Mouse (Mus musculus): ENCODE measurements at regions not wholly inside any gene's neighbourhood (a gene's known extent, or its start where the extent isn't known, plus 50 kb on each side); places are given as distances from the start of the nearest gene placed in this dataset.
A peak's percentile ranks its signal among the peaks of the same experiment; 100 is the strongest.

GRCm38 (mm10) chr4:55805255-55806051 is 273.2 kb upstream of the Klf4 start:
- no peak for DNase-seq

- no peak for DNase-seq
These were observed 269.8 kb upstream of the Klf4 start for GRCm38 (mm10) chr4:55802101-55802500.

GRCm38 (mm10) chr4:55798099-55798498 is 265.8 kb upstream of the Klf4 start:
- no peak for DNase-seq

- DNase-seq: peak; percentile 12 to 57
These were observed 249.1 kb upstream of the Klf4 start for GRCm38 (mm10) chr4:55781329-55781847.

- DNase-seq: no peak
These were observed 247.3 kb upstream of the Klf4 start for GRCm38 (mm10) chr4:55779581-55779980.

- no peak for DNase-seq
These were observed 243.6 kb upstream of the Klf4 start for GRCm38 (mm10) chr4:55775858-55776257.

GRCm38 (mm10) chr4:55774571-55774970 is 242.3 kb upstream of the Klf4 start:
- DNase-seq: peak; percentile 48 to 72

GRCm38 (mm10) chr4:55769656-55770055 is 237.4 kb upstream of the Klf4 start:
- no peak for DNase-seq

GRCm38 (mm10) chr4:55768325-55768724 is 236.1 kb upstream of the Klf4 start:
- no peak for DNase-seq

GRCm38 (mm10) chr4:55767133-55767532 is 234.9 kb upstream of the Klf4 start:
- DNase-seq: no peak

- no peak for DNase-seq
These were observed 233.5 kb upstream of the Klf4 start for GRCm38 (mm10) chr4:55765780-55766179.

GRCm38 (mm10) chr4:55763112-55763511 is 230.8 kb upstream of the Klf4 start:
- DNase-seq: no peak

GRCm38 (mm10) chr4:55762389-55762788 is 230.1 kb upstream of the Klf4 start:
- no peak for DNase-seq

- DNase-seq: no peak
These were observed 225.1 kb upstream of the Klf4 start for GRCm38 (mm10) chr4:55757148-55757927.

GRCm38 (mm10) chr4:55749949-55750600 is 217.8 kb upstream of the Klf4 start:
- DNase-seq: peak; percentile 27 to 39

- peak; percentile 23 to 27 for DNase-seq
These were observed 209.1 kb upstream of the Klf4 start for GRCm38 (mm10) chr4:55741355-55741754.

- no peak for DNase-seq
These were observed 207.8 kb upstream of the Klf4 start for GRCm38 (mm10) chr4:55740062-55740461.

GRCm38 (mm10) chr4:55738714-55739113 is 206.4 kb upstream of the Klf4 start:
- DNase-seq: no peak

GRCm38 (mm10) chr4:55735453-55735852 is 203.2 kb upstream of the Klf4 start:
- DNase-seq: no peak

- no peak for DNase-seq
These were observed 202.1 kb upstream of the Klf4 start for GRCm38 (mm10) chr4:55734331-55734730.

GRCm38 (mm10) chr4:55733223-55733622 is 201.0 kb upstream of the Klf4 start:
- peak in 1 of 2 experiments; percentile 20 for DNase-seq

- DNase-seq: peak; percentile 49 to 55
These were observed 199.7 kb upstream of the Klf4 start for GRCm38 (mm10) chr4:55732006-55732405.

GRCm38 (mm10) chr4:55730266-55730665 is 198.0 kb upstream of the Klf4 start:
- DNase-seq: peak; percentile 16 to 31
